In genomic region chr13:29985101-29985854, GRCm38 (mm10) we compare ENCODE assay signal across 8 mouse cellular contexts. TPM values are rescaled to one million over a fixed set of nuclear protein-coding genes. Genes with fewer than 3 reads are reported as not detected.
DNase-seq lines count a peak whose midpoint lies in the region; ATAC-seq lines count a peak whose summit lies in the region.

No protein-coding gene starts in this region.

- no peaks in the 10 kb centered on the region for H3K4me1 ChIP-seq in embryonic facial prominence, embryonic 11.5 days (ENCODE audit: control insufficient read depth, insufficient read depth, low read length)
- H3K4me1 ChIP-seq in heart, embryonic 14.5 days (ENCODE audit: control insufficient read depth in 2 of 2, insufficient read depth in 2 of 2, low read length in 2 of 2), result peaks cover 0 to 17% of the 10 kb centered on the region in 2 experiments; a peak in 2 of 4 replicates
- peaks cover 61% of the 10 kb centered on the region for H3K4me1 ChIP-seq in liver, embryonic 15.5 days (replicated peaks)

- H3K4me2 ChIP-seq in embryonic facial prominence, embryonic 11.5 days (ENCODE audit: low read depth, low read length), result peak overlapping the region; percentile 49
- H3K4me2 ChIP-seq in heart, embryonic 14.5 days (ENCODE audit: low read length), result peak overlapping the region; percentile 70
- peak overlapping the region; percentile 98 for H3K4me2 ChIP-seq in liver, embryonic 15.5 days

- H3K27ac ChIP-seq in embryonic facial prominence, embryonic 11.5 days (replicated peaks; ENCODE audit: low read depth, low read length), result peak overlapping the region; percentile 96
- H3K27ac ChIP-seq in heart, embryonic 14.5 days (replicated peaks in 1 of 2; ENCODE audit: control insufficient read depth in 1 of 2, insufficient read depth in 1 of 2, low read depth in 2 of 2, low read length in 2 of 2), result peak overlapping the region; percentile 86 to 92
- peak overlapping the region; percentile 89 for H3K27ac ChIP-seq in liver, embryonic 15.5 days (replicated peaks)

- DNase-seq in retina, embryonic 14.5 days (ENCODE audit: low spot score), result peak; percentile 60
- no peak for DNase-seq in retina, postnatal 1 day
- DNase-seq in embryonic facial prominence, embryonic 11.5 days (ENCODE audit: low spot score), result no peak
- DNase-seq in kidney, postnatal 10 days, result peak; percentile 60
- DNase-seq in ovary, postnatal 14 days (ENCODE audit: low spot score), result peak; percentile 15
- DNase-seq in thymus, postnatal 25 days, result peak; percentile 49

- peak overlapping the region; percentile 88 for H3K4me3 ChIP-seq in embryonic facial prominence, embryonic 11.5 days (ENCODE audit: low read depth, low read length)
- H3K4me3 ChIP-seq in heart, embryonic 14.5 days (ENCODE audit: control insufficient read depth in 1 of 2, insufficient read depth in 1 of 2, low read depth in 1 of 2, low read length in 2 of 2), result peak overlapping the region; percentile 62 to 97
- peak overlapping the region; percentile 93 for H3K4me3 ChIP-seq in liver, embryonic 15.5 days (replicated peaks)

- under 1% methylated on average over 54 of the region's 62 CpGs for WGBS in embryonic facial prominence, embryonic 11.5 days
- WGBS in heart, embryonic 14.5 days, result under 1% methylated on average over 62 of the region's 62 CpGs
- WGBS in liver, embryonic 15.5 days (ENCODE audit: insufficient replicate concordance), result under 1% methylated on average over 59 of the region's 62 CpGs

- H3K27me3 ChIP-seq in embryonic facial prominence, embryonic 11.5 days (ENCODE audit: control insufficient read depth, insufficient read depth, low read length), result no peaks in the 10 kb centered on the region
- H3K27me3 ChIP-seq in heart, embryonic 14.5 days (ENCODE audit: control insufficient read depth, insufficient read depth, low read length), result no peaks in the 10 kb centered on the region
- H3K27me3 ChIP-seq in liver, embryonic 15.5 days, result no peaks in the 10 kb centered on the region

- peak; percentile 3; the same call in 1 of the 2 replicates for ATAC-seq in embryonic facial prominence, embryonic 11.5 days (replicated peaks; ENCODE audit: insufficient number of reproducible peaks, low FRiP score, low TSS enrichment, low read depth)
- ATAC-seq in heart, embryonic 14.5 days (ENCODE audit: insufficient number of reproducible peaks, insufficient read depth, low FRiP score, low read depth), result no peak
- ATAC-seq in liver, embryonic 15.5 days (ENCODE audit: insufficient read depth), result no peak

- no peaks in the 10 kb centered on the region for H3K9me3 ChIP-seq in embryonic facial prominence, embryonic 11.5 days (replicated peaks; ENCODE audit: control insufficient read depth, low read length)
- no peaks in the 10 kb centered on the region for H3K9me3 ChIP-seq in heart, embryonic 14.5 days (ENCODE audit: control insufficient read depth, low read length)
- no peaks in the 10 kb centered on the region for H3K9me3 ChIP-seq in liver, embryonic 15.5 days (replicated peaks)

- no peaks in the 10 kb centered on the region for H3K36me3 ChIP-seq in embryonic facial prominence, embryonic 11.5 days (replicated peaks; ENCODE audit: control insufficient read depth, insufficient read depth, low read depth, low read length)
- 0 out of 2 replicates have a peak, but pooled peaks cover 5% of the 10 kb centered on the region for H3K36me3 ChIP-seq in heart, embryonic 14.5 days (ENCODE audit: control insufficient read depth, insufficient read depth, low read length)
- H3K36me3 ChIP-seq in liver, embryonic 15.5 days (replicated peaks), result peaks cover 4% of the 10 kb centered on the region; the same call in 1 of the 2 replicates

- H3K9ac ChIP-seq in embryonic facial prominence, embryonic 11.5 days (replicated peaks; ENCODE audit: low read length), result peak overlapping the region; percentile 100
- H3K9ac ChIP-seq in heart, embryonic 14.5 days (ENCODE audit: low read length), result peak overlapping the region; percentile 88
- peak overlapping the region; percentile 94 for H3K9ac ChIP-seq in liver, embryonic 15.5 days

RNA-seq across cellular contexts. Expression of gene E2f3, which starts 0.6 kb away (rescaled TPM):
- polyA plus RNA-seq in embryonic facial prominence, embryonic 11.5 days (2014; fragmentation: Nextera tagmentation; extraction: Ambion mirVana), result 19.0 and 19.6 TPM in 2 replicates
- polyA plus RNA-seq in heart, embryonic 14.5 days (2014; fragmentation: Nextera tagmentation; extraction: Ambion mirVana), result 7.8 and 8.4 TPM in 2 replicates
- polyA plus RNA-seq in liver, embryonic 15.5 days (2015; fragmentation: Nextera tagmentation; extraction: Ambion mirVana), result 3.9 and 4.0 TPM in 2 replicates

Comparison
In these comparisons a context has a peak if more than half of its experiments do, and no peak if none do; other contexts are left out.
1. DNase-seq: peak in retina, embryonic 14.5 days (single experiment), kidney, postnatal 10 days (single experiment), ovary, postnatal 14 days (single experiment) and thymus, postnatal 25 days (single experiment); none in retina, postnatal 1 day (single experiment) and embryonic facial prominence, embryonic 11.5 days (single experiment).
2. Peak in every context shown above with its lines, with median percentiles within 50 percentile points of each other: H3K27ac ChIP-seq, H3K4me2 ChIP-seq, H3K4me3 ChIP-seq and H3K9ac ChIP-seq.